Mouse (Mus musculus): ENCODE measurements at regions not wholly inside any gene's neighbourhood (a gene's known extent, or its start where the extent isn't known, plus 50 kb on each side); places are given as distances from the start of the nearest gene placed in this dataset.
A peak's percentile ranks its signal among the peaks of the same experiment; 100 is the strongest.

DNA sequence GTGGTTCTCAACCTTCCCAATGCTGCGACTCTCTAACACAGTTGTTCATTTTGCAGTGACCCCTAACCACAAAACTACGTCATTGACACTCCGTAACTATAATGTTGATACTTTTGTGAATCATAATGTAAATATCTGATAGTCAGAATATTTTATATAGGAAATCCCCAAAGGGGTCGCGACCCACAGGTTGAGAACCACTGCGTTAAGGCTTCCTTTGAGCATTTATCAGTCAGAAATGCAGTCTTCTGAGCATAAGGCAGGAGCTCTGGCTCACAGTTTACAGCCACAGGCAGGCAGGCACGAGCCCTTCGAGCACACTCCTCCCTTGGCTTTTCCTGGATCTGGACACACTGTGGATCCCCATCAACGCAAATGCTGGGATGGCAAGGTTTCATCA is 57.0 kb downstream of the Nxnl2 start:
- DNase-seq, result no peak

DNA sequence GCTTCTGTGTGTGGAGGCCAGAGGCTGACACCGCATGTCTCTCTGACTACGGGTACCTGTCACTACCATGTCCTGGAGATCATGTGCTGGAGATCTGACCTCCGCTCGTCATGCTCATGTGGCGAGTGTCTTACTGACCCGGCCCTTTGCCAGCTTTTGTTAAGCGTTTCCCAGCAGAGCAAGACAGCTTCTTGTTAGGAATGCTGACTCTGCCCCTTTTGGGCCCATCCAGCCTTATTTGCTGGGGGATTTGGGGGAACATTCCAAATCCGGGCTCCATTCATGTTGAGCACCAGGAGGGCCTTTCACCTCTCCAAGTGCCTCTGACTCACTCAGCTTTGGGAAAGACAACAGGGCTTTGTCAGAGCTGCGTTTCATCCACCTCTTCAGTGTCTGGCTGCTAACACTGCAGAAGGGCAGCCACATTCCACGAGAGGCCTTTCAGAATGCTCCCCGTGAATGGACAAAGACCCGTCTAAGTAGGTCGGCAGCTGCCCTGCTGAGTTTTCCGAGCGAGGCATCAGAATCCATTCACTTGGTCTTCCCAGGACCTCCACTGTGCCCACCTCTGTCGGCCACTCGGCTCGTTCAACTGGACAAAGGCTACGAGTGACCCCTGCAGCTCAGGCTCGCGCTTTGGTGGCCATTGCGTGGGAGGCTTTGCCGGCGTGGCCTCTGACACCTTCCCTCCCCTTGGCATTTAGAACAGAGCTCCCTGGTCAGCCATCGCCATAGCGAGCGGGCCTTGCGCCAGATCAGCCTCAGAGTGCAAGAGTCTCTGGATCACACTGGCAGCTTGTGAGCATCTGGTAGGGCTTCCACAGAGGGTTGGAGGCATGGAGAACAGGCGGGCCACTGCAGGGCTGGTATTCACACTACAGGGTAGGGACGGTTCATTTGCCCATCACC is 58.3 kb downstream of the Nxnl2 start:
- peak in 1 of 2 experiments; percentile 18 for DNase-seq

DNA sequence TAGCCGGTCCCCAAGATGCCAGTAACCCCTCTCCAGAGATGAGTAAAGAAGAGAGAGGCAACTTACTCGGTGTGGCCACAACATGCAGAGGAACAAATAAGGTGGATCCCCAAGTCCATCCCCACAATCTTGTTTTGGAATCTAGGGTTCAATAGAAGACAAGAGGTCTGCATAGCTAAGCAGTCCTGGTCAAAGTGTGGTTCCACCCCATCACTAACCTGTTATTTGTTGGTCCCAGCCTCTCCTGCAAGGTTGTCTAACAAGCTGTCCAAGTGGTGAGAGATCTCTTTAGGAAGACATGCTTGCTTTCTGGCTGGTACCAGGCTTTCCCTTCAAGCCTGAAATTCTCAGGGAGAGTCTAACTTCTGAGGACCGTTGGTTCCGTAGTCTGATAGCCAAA is 59.0 kb downstream of the Nxnl2 start:
- DNase-seq, result no peak

DNA sequence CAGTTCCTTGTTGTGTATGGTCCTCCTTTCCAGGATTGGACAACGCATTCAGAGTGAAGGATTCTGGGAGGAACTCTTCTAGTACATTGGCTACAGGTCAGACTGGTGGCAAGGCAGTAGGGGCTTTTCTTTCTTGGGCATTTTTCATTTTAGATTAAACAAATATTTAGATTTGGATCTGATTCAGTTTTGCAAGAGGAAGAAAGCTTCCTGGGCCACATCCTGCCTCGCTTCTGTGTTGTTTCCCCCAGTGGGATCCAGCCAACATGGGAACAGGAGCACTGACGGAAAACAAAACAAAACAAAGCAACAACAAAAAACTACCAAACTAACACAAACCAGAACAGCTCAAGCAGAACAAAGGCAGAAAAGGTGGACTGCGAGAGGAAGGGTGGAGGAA is 60.8 kb downstream of the Nxnl2 start:
- no peak for DNase-seq

DNA sequence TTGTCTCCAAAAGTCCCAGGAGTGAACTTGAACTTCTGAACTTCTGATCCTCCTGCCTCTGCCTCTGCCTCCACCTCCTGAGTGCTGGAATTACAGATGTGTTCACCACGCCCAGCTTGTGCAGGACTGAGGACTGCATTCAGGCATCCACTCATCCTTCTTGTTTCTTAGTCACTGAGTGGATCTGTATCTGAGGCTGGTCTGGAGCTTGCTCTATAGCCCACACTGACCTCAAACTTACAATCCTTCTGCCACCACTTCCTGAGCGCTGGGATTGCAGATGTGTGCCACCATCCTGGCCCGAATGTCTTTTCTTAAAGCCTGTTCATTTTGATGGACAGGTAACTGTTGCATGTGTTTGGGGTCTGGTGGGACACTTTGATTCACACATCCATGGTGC is 76.6 kb downstream of the Nxnl2 start:
- DNase-seq, result no peak

DNA sequence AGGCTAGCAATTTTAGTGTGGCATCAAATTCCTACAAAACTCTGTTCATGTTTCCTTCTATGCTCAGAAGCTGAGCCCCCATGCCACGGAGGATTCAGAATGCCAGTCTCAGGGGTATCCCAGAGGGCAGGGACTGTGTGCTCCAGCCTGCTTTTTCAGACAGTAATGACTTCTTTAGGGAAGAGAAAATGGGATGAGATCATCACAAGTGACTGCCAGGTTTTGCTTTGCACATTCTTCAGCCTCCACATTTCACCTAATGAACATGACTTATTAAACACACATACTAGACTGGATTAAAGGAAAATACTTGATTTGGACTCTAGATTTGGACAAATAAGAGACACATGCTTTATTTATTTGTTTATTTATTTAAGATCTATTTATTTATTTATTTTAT is 82.5 kb downstream of the Nxnl2 start:
- DNase-seq, result no peak

DNA sequence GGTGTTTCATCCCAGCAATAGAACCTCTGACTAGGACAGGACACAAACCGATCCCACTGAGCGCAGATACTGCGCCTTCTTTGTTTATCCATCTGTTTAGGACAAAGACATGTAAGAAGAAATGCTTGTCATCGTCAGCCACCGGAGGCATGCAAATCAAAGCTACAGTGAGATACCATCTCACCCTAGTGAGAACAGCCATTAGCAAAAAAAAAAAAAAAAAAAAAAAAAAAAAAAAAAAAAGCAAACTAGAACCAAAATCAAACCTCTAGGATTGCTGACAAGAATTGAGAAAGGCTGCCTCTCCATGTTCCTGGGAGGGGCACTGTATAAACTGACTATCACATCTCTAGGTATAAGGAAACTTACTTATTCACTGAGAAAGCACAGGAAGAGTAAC is 84.9 kb downstream of the Nxnl2 start:
- DNase-seq, result no peak

DNA sequence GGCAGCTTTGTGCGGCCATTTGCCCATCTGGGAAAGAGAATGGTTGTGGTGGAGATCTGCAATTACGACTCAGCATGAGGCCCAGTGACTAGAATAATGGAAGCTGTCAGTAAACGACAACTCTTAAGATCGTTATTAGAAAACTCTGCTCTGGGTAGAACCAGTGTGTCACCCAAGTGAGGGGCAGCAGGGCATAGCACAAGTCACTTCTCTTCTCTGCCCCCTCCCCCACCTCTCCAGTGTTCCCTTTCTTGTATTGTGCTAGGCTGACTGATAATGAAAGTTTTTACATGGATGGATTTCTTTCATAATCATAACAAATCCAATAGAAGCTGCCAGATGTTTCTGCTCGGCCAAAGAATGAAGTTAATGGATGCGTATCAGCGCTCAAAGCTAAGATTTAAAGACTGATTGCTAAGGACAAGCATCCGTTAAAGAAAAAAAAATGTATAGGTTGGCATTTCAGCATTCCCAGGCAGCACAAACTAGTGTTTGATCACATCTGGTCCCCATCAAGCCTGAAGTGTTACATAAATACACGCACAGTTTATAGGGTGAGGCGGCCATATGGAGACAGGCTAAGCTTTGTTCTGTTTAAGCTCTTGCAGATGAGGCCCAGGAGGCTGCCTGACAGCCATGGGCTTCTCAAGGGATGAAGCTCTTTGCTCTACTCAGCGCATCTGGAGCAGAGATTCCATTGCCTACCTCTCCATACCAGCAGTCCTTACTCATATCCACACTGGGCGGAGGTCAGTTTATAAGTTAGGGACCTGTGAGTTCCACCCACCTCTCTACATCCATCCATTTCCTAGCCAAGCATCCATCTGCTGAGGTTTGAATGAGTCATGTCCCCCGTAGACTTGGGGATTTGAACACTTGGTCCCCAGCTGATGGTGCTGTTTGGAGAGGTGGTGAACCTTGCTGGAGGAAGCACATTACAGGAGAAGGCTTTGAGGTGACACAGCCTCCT is 88.2 kb downstream of the Nxnl2 start:
- no peak for DNase-seq

DNA sequence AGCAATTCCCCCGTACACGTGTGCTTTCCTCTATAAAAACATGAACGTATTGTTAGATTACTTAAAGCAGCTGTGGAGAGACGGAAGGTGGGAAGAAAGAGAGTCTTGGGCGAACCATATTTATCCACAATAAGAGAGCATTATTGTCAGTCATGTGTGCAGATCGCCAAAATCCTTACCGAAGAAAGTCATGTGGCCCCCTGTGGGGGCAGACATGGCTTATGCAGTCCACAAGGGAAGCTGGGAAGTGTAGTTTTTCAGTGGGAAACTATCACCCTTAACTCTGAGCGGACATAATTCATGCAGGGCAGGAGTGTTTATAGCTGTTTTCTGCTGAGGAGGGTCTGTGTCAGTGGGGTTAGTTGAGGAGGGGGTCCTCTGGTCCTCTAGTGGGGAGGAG is 90.8 kb downstream of the Nxnl2 start:
- no peak for DNase-seq

DNA sequence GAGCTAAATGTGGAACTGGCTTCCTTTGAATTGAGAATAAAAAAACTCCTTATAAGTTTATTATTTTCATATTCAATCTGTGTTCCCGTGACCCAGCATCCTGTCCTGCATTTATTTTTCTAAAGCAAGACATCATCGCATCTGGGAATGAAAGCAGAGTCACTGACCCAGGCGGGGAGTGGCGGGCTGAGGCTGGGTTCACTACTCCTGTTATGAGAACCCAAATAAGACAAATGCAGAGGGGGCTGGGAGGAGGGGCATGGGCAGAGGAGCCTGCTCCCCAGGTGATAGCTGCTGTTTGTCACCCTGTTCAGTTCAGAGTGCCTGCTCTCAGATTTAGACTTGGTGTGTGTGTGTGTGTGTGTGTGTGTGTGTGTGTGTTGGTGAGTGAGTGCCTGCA is 102.0 kb downstream of the Nxnl2 start:
- peak in 1 of 2 experiments; percentile 25 for DNase-seq

DNA sequence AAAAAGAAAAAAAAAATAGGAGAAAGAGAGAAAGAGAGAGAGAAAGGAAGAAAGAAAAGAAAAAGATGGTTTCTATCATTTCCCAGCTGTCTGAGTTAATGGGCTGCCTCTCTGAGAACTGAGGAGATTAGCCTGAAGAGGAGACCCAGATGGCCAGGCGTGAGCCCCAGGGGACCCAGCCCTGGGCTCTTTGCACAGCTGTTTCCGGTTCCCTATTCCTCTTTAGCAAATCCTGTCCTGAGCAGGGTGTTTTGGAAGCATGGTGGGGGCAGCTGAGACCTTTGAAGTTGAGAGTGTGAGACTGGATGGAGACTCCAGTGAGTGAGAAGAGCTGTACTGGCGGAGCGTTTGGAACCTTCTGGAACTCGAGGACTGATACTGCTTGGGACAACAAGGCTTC is 103.8 kb downstream of the Nxnl2 start:
- peak; percentile 46 to 70 for DNase-seq

DNA sequence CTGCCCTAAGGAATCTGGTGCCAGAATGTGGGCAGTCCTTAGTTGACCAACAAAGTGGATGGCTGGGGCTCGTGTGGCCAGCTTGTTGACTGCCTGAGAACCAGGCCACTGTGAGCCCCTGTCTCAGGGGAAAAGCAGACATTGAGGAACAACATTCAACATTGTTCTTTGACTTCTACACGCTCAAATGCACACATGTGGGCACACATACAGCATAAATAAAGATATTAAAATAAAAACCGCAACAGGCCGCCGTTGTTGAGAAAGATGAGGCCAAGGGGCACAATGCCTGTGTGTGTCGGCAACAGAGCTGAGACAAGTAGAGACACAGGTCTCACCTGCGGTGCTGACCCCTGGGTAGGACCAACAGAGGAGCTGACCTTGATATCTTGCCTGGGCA is 105.8 kb downstream of the Nxnl2 start:
- no peak for DNase-seq

DNA sequence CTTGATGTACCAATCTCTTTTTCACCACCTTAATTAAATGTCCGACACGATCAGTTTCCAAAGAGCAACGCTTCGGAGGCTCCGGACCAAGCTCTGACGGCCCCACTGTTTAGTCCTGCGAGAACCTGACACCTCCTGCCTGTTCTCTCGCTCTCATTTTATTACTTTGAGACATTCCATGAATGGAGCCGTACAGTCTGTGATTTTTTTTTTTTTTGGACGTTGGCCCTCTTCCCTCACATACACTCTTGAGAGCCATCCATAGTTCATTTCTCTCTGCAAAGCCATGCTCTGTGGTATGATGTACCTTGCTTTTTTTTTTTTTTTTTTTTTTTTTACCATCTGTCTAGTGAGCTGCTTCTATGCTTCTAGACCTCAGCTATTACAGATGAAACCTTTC is 106.7 kb downstream of the Nxnl2 start:
- DNase-seq, result no peak

DNA sequence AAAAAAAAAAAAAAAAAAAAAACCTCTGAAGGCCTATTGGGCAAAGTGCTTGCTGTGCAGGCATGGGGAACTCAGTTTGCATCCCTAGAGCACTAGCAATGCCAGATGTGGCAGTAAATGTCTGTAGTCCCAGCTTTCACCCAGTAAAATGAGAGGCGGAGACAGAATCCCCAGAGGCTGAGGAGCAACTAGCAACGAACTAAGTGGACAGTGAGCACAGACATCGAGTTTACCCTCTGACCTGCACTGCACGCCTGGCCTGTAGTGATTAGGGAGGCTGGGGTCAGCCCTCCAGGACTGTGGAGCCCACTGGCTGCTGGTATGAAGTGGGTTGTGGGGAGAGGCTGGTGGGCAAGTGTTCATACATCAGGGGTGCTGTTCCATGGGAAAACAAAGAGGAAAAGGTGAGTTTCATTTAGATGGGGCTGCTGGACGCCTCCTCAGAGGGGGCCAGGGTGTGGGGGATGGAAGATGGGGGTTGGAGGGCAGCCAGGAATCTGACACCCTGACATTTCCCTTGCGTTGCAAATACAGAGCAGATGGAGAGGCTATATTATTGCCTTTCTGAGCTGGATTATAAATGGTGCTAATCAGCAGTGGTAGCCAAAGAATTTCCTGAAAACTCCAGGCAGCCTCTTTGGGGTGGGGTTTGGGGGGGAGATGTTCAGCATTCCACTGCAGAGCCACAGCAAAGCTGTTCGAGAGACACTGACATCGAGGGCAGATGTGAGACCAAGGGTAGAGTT is 109.0 kb downstream of the Nxnl2 start:
- peak; percentile 67 to 68 for DNase-seq

DNA sequence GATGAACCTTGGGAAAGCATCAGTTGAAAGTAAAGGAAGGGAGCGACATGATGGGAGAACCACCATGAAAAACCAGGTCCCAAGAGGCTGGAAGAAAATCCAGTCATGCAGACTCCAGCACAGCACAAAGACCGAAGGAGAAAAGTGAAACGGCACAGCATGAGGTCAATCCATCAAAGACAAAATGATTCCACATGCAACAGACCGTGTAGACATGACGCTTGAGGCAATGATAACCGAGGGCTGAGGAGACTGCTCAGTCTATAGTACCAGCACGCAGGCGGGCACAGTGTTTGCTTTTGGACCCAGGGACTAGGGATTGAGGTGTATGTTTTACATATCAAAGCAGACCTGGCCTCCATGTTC is 109.5 kb downstream of the Nxnl2 start:
- no peak for DNase-seq

DNA sequence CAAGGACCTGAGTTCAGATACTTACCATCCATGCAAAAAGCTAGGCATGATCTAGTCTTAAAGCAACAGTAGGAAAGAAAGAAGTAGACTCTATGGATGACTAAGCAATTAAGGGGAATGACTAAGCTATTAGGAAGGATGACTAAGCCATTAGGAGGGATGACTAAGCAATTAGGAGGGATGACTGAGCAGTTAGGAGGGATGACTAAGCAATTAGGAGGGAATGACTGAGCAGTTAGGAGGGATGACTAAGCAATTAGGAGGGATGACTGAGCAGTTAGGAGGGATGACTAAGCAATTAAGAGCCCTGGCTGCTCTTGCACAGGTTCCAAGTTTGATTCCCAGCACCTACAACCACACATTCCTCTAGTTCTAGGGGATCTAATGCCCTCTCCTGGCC is 113.9 kb downstream of the Nxnl2 start:
- no peak for DNase-seq

DNA sequence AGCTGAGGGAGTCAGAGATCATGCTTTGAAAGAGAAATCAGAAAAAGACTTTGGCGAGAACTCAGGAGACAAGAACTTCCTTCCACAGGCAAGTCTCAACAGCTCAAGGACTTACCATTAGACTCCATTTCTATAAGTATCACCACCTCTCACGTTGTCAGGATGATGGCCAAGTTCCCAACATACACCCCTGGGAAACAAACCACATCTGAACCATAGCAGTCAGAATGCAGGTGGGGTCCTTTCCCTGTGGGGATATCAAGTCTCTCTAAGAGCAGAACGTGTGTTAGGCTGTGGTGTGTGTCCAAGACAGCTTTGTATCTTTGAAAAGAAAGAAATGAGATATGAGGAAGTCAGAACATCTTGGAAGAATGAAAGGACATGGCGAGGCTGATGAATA is 118.6 kb downstream of the Nxnl2 start:
- no peak for DNase-seq

DNA sequence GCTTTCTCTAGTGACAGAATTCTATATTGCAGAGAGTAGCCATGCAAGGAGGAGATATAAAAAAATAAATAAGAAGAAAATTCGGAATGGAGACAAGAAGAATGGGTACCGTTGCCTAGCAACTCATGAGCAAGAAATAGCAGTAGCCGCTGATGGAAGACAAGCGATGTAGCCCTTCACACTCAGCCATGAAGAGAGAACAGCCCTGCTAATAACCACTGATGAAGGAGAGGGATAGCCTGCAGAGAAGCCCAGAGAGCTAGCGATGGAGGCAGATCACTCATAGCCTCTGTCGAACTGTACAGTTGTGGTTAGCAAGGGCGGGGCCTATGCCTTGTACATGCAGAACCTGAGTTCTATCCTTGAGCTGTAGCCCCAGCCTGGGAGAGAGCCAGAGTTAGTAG is 118.4 kb upstream of the S1pr3 start:
- DNase-seq, result peak in 1 of 2 experiments; percentile 18

DNA sequence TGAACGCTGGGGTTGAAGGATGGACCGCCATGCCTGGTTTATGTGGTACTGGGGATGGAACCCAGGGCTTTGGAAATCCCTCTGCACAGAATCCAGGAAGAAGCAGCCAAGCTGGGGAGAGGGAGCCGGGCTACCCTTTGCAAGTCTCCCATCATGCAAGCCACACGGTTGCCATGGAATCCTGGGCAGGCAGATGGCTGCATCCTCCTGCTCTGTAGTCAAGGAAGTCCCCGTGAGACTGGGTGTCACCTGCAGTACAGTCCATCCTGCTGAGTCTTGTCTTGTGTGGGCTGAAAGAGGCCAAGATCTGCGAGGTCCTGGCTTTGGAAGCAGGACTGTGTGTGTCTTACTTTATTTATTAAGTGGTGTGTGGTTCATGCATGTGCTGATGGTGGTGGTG is 117.5 kb upstream of the S1pr3 start:
- DNase-seq, result peak in 1 of 2 experiments; percentile 25

DNA sequence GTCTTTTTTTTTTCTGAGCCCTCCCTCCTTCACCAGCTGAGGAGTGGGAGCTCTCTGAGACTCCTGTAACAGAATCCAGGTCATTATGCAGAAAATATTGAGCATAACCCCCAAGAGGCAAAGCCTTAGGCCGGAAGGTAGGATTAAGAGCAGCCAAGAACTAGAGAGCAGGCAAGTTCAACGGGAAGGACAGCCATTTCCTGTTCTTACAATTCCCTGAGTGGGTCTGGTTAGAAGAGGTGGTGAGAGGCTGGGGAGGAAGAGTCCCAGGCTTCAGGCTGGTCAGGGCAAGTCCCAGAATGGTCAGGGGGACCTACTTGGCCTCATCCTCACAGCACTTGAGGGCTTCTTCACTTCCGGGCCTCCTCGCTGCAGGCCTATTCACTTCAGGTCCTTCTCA is 115.4 kb upstream of the S1pr3 start:
- DNase-seq, result peak in 1 of 2 experiments; percentile 55

DNA sequence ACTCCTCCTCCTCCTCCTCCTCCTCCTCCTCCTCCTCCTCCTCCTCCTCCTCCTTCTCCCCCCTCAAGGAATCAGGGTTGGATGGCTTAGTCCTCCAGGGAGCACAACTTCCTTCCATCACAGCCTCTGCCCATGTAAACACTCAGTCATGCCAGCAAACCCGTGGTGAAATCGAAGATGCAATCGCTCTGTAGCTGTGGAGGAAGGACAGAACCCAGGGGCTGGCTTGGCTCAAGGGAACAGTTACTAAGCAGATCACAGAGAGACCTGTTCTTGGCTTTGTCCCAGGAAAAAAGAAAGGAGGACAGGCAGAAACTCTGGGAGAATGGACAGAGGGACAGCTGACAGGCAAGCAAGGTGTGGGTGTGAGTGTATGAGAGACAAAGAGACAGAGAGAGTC is 112.6 kb upstream of the S1pr3 start:
- peak in 1 of 2 experiments; percentile 34 for DNase-seq

DNA sequence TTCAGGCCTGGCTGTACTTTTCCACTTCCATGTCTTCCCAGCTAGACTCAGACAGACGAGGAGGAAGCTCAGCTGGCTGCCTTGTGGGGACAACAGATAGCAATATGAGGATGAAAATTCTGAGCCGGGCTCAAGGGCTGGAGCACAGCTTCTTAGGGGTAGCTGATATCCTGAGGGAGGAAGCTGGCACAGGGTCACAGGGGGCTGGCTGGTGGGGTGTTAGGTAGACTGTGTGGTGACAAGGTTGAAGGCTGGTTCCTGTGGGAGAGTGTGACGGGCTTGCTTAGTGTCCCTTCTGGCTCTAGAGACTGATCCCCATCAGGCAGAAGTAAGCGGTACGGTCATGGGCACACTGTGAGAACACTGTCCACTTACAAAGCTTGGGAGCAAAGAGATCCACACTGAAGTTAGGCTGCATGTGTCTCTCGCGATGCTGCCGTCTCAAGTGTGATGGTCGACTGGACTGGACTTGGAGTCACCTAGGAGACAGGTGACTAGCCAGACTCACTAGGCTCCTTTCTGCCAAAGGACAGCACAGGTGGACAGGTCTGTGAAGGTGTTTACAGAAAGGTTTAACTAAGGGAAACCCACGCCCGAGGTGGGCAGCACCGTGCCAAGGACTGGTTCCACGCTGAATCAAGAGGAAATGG is 111.1 kb upstream of the S1pr3 start:
- peak in 1 of 2 experiments; percentile 32 for DNase-seq

Data from kidney, postnatal 25 days (tissue).